Mouse (Mus musculus): Measurements from ENCODE around the gene Pcbp3. TPM values are rescaled to one million over a fixed set of nuclear protein-coding genes. Genes with fewer than 3 reads are reported as not detected.
A peak's percentile ranks its signal among the peaks of the same experiment; 100 is the strongest.
"Not testable (repeated sequence)": the region's sequence is repeated elsewhere in the genome, so short reads cannot be mapped to it uniquely, and the experiment has no call there.

The Pcbp3 gene
- total RNA-seq, 2 experiments from 2014 or later = 10.0 to 11.3 TPM

- no peak for DNase-seq
Observed at GRCm38 (mm10) chr10:76798751-76799585, 162.7 kb downstream of the Pcbp3 start.

- DNase-seq = no peak
Observed at GRCm38 (mm10) chr10:76794102-76794501, 167.6 kb downstream of the Pcbp3 start.

- DNase-seq = peak; percentile 61
Observed at GRCm38 (mm10) chr10:76791475-76791874, 170.2 kb downstream of the Pcbp3 start.

- DNase-seq = peak; percentile 25
Observed at GRCm38 (mm10) chr10:76789885-76790284, 171.8 kb downstream of the Pcbp3 start.

GRCm38 (mm10) chr10:76785312-76785711 lies 176.4 kb downstream of the Pcbp3 start:
- DNase-seq = no peak

- no peak for DNase-seq
Observed at GRCm38 (mm10) chr10:76779225-76779624, 182.5 kb downstream of the Pcbp3 start.

GRCm38 (mm10) chr10:76771624-76772023 lies 190.1 kb downstream of the Pcbp3 start:
- DNase-seq = peak; percentile 18

- DNase-seq = no peak
Observed at GRCm38 (mm10) chr10:76771086-76771485, 190.6 kb downstream of the Pcbp3 start.

GRCm38 (mm10) chr10:76769581-76769980 lies 192.1 kb downstream of the Pcbp3 start:
- no peak for DNase-seq

- DNase-seq = no peak
Observed at GRCm38 (mm10) chr10:76766196-76766595, 195.5 kb downstream of the Pcbp3 start.

- DNase-seq = no peak
Observed at GRCm38 (mm10) chr10:76764927-76765326, 196.8 kb downstream of the Pcbp3 start.

GRCm38 (mm10) chr10:76763016-76763415 lies 198.7 kb downstream of the Pcbp3 start:
- DNase-seq = no peak

GRCm38 (mm10) chr10:76762411-76762810 lies 199.3 kb downstream of the Pcbp3 start:
- DNase-seq = no peak

GRCm38 (mm10) chr10:76759878-76760277 lies 201.8 kb downstream of the Pcbp3 start:
- DNase-seq = no peak

- no peak for DNase-seq
Observed at GRCm38 (mm10) chr10:76753640-76754039, 208.0 kb downstream of the Pcbp3 start.

GRCm38 (mm10) chr10:76744267-76744666 lies 217.4 kb downstream of the Pcbp3 start:
- DNase-seq = not testable (repeated sequence)

GRCm38 (mm10) chr10:76736764-76737163 lies 224.9 kb downstream of the Pcbp3 start:
- DNase-seq = no peak

GRCm38 (mm10) chr10:76734979-76735378 lies 226.7 kb downstream of the Pcbp3 start:
- peak; percentile 90 for DNase-seq

- no peak for DNase-seq
Observed at GRCm38 (mm10) chr10:76733677-76734068, 228.0 kb downstream of the Pcbp3 start.

- peak; percentile 94 for DNase-seq
Observed at GRCm38 (mm10) chr10:76732881-76733676, 228.6 kb downstream of the Pcbp3 start.

- no peak for DNase-seq
Observed at GRCm38 (mm10) chr10:76732391-76732790, 229.3 kb downstream of the Pcbp3 start.

GRCm38 (mm10) chr10:76731621-76732239 lies 230.0 kb downstream of the Pcbp3 start:
- DNase-seq = peak; percentile 63
